Mouse (Mus musculus): ENCODE data around the gene Tpsb2.

Gene Tpsb2

GRCm38 (mm10) chr17:25406011-25406441, 39.9 kb downstream of the Tpsb2 start:
- DNase-seq (ENCODE audit: low read depth, low spot score), result no peak

DNA sequence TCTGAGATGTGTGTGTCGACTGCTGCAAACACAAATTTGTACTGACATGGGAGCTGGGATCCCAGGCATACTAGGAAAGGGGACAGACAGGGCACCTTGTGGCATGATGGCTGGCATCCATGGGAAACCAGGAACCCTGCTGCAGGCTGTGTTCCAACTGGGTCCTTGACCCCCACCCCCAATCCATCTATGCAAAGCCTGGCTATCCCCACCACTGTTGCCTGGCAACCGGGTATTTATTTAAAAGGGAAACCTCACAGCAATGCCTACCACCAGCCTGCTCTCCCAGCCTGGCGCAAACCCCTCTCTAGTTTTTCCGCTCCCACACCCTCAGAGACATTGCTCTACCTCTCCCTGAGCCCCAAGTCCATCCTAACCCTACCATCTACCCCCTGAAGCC, 41.2 kb downstream of the Tpsb2 start:
- DNase-seq (ENCODE audit: low read depth, low spot score), result no peak

DNA sequence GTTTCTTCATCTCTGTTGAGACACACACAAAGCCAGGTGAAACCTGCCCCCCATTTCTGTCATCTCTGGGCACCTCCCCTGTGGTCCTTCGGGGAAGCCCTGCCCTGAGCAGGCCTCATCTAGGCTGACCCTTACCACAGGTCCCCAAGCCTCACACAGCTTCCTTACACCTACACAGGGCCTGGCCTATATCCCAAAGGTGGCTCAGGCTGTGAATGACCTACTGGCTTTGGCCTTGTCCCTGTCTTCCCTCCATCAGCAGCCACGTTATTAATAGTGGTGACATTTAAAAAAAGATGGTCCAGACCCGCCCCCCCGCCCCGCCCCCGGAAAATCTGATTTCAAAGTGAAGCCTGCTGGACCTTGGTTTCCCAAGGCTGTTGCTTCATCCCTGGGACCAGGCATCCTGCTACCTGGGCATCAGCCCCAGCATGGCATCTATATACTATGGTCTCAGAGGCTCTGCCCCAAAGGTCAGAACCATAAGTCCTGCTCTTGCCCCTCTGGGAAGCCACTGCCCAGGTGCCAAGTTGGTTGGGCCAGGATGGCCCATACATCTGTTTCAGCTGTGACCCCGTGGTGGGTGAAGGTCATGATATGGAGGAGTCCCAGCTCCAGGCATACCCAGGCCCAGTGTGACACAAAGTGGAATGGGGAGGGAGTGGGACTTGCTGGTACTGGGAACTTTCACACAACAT, 42.3 kb downstream of the Tpsb2 start:
- DNase-seq (ENCODE audit: low read depth, low spot score), result no peak

DNA sequence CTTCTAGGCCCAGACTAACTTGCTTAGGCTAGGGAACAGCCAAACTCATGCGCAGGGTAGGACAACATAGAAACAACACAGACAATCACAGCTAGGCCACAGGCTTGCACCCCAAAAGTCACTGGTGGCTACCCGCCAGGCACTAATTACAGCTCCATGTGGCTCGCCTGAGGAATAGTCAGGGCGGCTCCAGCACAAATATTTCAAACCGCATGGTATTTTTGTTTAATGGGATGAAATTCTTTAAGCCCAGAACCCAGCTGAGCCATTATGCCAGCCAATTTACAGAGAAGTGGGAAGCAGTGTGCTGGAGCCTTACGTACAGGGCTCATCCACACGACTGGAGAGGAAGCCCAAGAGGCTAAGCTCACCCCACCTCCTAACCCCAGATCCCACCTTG, 43.5 kb downstream of the Tpsb2 start:
- no peak for DNase-seq (ENCODE audit: low read depth, low spot score)

- DNase-seq (ENCODE audit: low read depth, low spot score), result no peak
These were observed 44.1 kb downstream of the Tpsb2 start for GRCm38 (mm10) chr17:25410180-25410579.

DNA sequence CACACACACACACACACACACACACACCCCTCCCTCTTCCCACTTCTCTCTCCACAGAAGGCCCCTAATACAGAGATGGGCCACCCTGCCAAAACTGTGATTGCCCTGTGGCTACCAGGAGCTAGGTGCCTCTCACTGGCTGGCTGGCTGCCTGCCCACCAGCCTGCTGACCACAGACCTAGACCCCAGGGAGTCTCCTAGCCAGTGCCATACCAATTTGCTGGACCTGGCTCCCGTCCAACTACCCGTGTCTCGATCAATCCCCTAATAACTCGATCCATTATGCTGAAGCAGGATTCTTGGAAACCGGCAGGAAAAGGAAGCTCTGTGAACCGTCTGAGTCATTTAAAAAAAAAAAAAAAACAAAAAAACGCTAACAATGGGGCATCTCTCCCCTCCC, 44.7 kb downstream of the Tpsb2 start:
- no peak for DNase-seq (ENCODE audit: low read depth, low spot score)

DNA sequence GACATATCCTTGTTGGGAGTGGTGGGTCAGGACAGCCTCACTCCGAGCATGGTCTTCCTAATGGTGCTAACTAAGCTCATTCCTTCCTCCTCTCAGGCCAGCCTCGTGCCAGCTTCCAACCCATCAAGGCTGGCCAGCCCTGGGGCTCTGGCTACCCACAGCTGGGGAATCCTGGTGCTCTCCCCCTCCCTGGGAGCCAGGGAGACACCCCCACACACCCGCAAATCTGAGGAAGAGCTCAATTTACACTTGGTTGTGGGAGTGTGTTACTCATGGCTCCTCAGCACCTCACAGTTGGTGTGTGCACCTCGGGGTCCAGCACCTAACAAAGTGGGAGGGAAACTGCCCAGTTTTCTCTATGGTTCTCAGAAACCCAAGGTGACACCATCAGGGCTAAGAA, 45.1 kb downstream of the Tpsb2 start:
- DNase-seq (ENCODE audit: low read depth, low spot score), result no peak

GRCm38 (mm10) chr17:25414209-25414608, 48.1 kb downstream of the Tpsb2 start:
- DNase-seq (ENCODE audit: low read depth, low spot score), result no peak

DNA sequence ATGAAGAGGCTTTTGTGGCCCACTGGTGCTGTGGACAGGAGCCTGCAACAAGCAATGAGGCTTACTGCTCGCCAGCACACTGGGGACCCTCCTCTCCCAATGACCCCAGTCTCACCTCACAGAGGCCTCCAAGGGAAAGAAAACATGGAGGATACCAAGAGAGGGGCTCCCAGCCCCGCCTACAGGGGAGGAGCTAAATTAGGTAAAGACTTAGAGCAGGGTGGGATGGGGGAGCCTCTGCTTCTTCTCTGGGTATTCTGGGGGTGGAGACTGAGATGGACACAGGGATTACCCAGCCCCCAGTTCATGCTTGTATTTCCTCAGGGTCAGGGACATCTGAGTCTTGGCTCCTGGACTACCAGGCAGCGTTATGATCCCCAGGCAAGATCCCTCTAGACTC, 48.8 kb downstream of the Tpsb2 start:
- DNase-seq (ENCODE audit: low read depth, low spot score), result no peak

DNA sequence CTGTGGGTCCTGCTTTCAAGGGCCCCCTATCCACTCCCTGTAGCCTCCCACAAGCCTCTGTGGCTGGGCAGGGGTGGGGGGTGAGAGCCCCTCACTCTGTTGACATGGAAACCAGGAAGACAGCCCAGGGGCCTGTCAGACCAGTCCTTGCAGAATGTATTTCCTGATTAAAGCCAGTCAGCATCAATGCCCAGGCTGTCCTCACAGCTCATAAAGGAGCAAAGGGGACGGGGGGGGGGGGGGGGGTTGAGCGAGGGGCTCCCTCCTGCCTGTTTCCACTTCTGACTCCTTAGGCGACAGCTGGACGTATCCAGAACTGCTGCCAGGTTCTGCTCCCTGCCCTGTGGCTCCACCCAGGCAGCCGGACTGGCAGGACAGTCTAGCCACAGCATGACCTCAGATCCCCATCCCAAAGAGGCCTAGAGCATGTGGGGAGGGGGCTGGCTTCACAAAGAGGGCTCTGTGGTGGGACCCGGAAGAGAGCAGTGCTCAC, 49.4 kb downstream of the Tpsb2 start:
- DNase-seq (ENCODE audit: low read depth, low spot score), result peak; percentile 62

GRCm38 (mm10) chr17:25416219-25416618, 50.1 kb downstream of the Tpsb2 start:
- peak; percentile 28 for DNase-seq (ENCODE audit: low read depth, low spot score)

DNA sequence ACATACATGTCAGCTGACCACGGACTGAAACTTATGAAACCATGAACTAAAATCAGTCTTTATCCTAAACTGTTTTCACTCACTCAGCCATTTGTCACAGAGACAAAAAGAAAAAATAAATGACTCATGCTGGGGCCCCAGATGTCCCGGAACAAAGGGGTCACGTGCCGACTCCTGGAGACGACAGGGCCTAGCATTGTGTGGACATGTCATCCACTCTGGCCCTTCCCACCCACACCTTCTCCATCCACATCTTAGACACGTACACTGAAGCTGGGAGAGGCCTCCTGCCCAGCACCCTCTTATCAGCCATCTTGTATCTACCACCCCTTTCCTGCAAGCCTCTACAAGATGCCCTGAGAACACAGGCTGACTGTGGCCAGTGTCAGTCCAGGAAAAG, 51.9 kb downstream of the Tpsb2 start:
- DNase-seq (ENCODE audit: low read depth, low spot score), result no peak
